Mouse (Mus musculus) common myeloid progenitor, adult 5-6 weeks (primary cell): Measurements from ENCODE around the gene Lce3e. TPM values are rescaled to one million over a fixed set of nuclear protein-coding genes. Genes with fewer than 3 reads are reported as not detected.

Source experiments
- ATAC-seq: replicated peaks from 2 replicates; pipeline ENCODE4 v1.8.0; 2016; ENCODE audit warnings: low read depth, mild to moderate bottlenecking, moderate TSS enrichment, inconsistent platforms; ENCODE audit not compliant: poor library complexity, severe bottlenecking
- total RNA-seq: library from RNA; stranded (forward); fragments of 200-1000, 187-1606 nt; gene quantifications from 2 replicates; pipeline ENCODE4 v1.2.3, GENCODE M21; 2017

Gene Lce3e
- not detected in 2 replicates for total RNA-seq

GRCm38 (mm10) chr3:92966761-92967160 lies at the start of gene Lce3e:
Lce3e (plus strand) TSS chr3:92967061.
- ATAC-seq, result no peak

GRCm38 (mm10) chr3:92920364-92920763 lies 46.5 kb upstream of the Lce3e start:
- ATAC-seq, result 0 out of 2 replicates have a peak, but pooled peaks have one; percentile 22

GRCm38 (mm10) chr3:92926130-92926529 lies 40.7 kb upstream of the Lce3e start, which contains the start of gene Lce3a:
Lce3a (minus strand) TSS chr3:92926230.
- ATAC-seq, result no peak

- no peak for ATAC-seq
Observed at GRCm38 (mm10) chr3:92932679-92933078, 34.2 kb upstream of the Lce3e start, which contains the start of gene Lce3b. Lce3b (plus strand) TSS chr3:92932979.

- no peak for ATAC-seq
Observed at GRCm38 (mm10) chr3:92944186-92944585, 22.7 kb upstream of the Lce3e start, which contains the start of gene Lce3c. Lce3c (plus strand) TSS chr3:92944486.

GRCm38 (mm10) chr3:92957090-92957489 lies 9.8 kb upstream of the Lce3e start, which contains the start of gene Lce3d:
Lce3d (plus strand) TSS chr3:92957390.
- ATAC-seq, result no peak

GRCm38 (mm10) chr3:92978484-92978883 lies 11.6 kb downstream of the Lce3e start:
- ATAC-seq, result no peak

GRCm38 (mm10) chr3:92991926-92992325 lies 25.1 kb downstream of the Lce3e start, which contains the start of gene Lce3f:
Lce3f (plus strand) TSS chr3:92992226.
- ATAC-seq, result no peak

- ATAC-seq, result peak; percentile 93
Observed at GRCm38 (mm10) chr3:92998691-92999090, 31.8 kb downstream of the Lce3e start.

GRCm38 (mm10) chr3:93000621-93001020 lies 33.8 kb downstream of the Lce3e start:
- no peak for ATAC-seq

GRCm38 (mm10) chr3:93002843-93003242 lies 36.0 kb downstream of the Lce3e start:
- ATAC-seq, result no peak

- ATAC-seq, result no peak
Observed at GRCm38 (mm10) chr3:93014378-93014801, 47.5 kb downstream of the Lce3e start.

- no peak for ATAC-seq
Observed at GRCm38 (mm10) chr3:93014871-93015270, 48.0 kb downstream of the Lce3e start.

GRCm38 (mm10) chr3:93015460-93016104 lies 48.7 kb downstream of the Lce3e start, which contains the start of gene Crct1:
Crct1 (minus strand) TSS chr3:93015687.
- ATAC-seq, result no peak

Other genes with a start within 250 kb of the Lce3e start
- gene Lce1f, start 246.7 kb upstream of the Lce3e start, total RNA-seq, result not detected in 2 replicates
- gene Gm38119, start 228.0 kb upstream of the Lce3e start, total RNA-seq, result not detected in 2 replicates
- gene Lce1g, start 214.7 kb upstream of the Lce3e start, total RNA-seq, result not detected in 2 replicates
- gene Lce1h, start 202.0 kb upstream of the Lce3e start, total RNA-seq, result not detected in 2 replicates
- gene Lce1i, start 188.2 kb upstream of the Lce3e start, total RNA-seq, result not detected in 2 replicates
- gene Lce1j, start 176.5 kb upstream of the Lce3e start, total RNA-seq, result not detected in 2 replicates
- gene Lce1k, start 159.2 kb upstream of the Lce3e start, total RNA-seq, result not detected in 2 replicates
- gene Kprp, start 139.8 kb upstream of the Lce3e start, total RNA-seq, result not detected in 2 replicates
- not detected in 2 replicates for gene Lce1l, start 115.8 kb upstream of the Lce3e start, total RNA-seq
- gene 2310050C09Rik, start 96.8 kb upstream of the Lce3e start, total RNA-seq, result not detected in 2 replicates
- gene Lce3a, start 40.8 kb upstream of the Lce3e start, total RNA-seq, result not detected in 2 replicates
- not detected in 2 replicates for gene Lce3b, start 34.1 kb upstream of the Lce3e start, total RNA-seq
- gene Lce3c, start 22.6 kb upstream of the Lce3e start, total RNA-seq, result not detected in 2 replicates
- not detected in 2 replicates for gene Lce3d, start 9.7 kb upstream of the Lce3e start, total RNA-seq
- gene Lce3f, start 25.2 kb downstream of the Lce3e start, total RNA-seq, result not detected in 2 replicates
- gene Crct1, start 48.6 kb downstream of the Lce3e start, total RNA-seq, result not detected in 2 replicates
- not detected in 2 replicates for gene Lce1m, start 52.0 kb downstream of the Lce3e start, total RNA-seq
- gene Gm4858, start 101.8 kb downstream of the Lce3e start, total RNA-seq, result not detected in 2 replicates
- not detected in 2 replicates for gene Crnn, start 177.7 kb downstream of the Lce3e start, total RNA-seq
- gene Flg2, start 230.2 kb downstream of the Lce3e start, total RNA-seq, result not detected in 2 replicates